Mouse (Mus musculus): ENCODE measurements around the gene Ripply2.

- no peak for TF ChIP-seq CTCF (IDR thresholded peaks at IDR 0.05; ENCODE audit: insufficient read depth, low read depth, low read length)
- no peak for TF ChIP-seq POLR2A (IDR thresholded peaks at IDR 0.05; ENCODE audit: insufficient read depth, low read depth, low read length)
Observed at GRCm38 (mm10) chr9:87004701-87005434, 10.5 kb upstream of the Ripply2 start.

Measured in olfactory bulb, adult 2 months (tissue).